8 mouse cellular contexts compared by ENCODE assay signal in the genomic region with DNA sequence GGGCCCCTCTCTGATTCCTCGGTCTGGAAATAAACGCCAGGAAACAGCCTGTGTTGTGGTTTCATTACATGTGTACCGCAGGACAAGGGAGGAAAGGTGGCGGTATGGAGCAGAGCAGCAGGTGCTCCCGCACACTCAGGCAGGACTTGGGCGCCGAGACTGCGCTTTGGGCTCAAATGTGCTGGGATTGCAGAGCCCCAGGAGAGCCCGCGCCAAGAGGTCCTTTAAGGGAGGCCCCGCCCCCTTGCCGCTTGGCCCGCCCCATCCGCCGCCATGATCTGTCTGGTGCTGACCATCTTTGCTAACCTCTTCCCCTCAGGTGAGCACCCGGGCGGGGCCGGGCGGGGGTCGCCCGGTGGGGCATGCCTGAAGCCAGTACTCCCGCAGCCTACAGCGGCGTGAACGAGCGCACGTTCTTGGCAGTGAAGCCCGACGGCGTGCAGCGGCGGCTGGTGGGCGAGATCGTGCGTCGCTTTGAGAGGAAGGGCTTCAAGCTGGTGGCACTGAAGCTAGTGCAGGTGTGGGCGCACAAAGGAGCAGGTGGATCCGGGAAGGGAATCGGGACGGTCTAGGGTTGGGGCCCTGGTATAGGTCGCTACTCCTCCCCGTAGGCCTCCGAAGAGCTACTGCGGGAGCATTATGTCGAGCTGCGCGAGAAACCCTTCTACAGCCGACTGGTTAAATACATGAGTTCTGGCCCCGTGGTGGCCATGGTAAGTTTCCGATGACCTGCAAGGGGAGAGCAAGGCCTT. TPM values are rescaled to one million over a fixed set of nuclear protein-coding genes. Genes with fewer than 3 reads are reported as not detected.
DNase-seq lines count a peak whose midpoint lies in the region; ATAC-seq and TF ChIP-seq lines count a peak whose summit lies in the region.

A gene (plus strand): TSS at position 260 of the 752 bp plus-strand sequence.

- peaks cover 47% of the 10 kb centered on the region for H3K4me1 ChIP-seq in cerebellum, adult 2 months (ENCODE audit: control insufficient read depth, insufficient read depth, low read length)
- H3K4me1 ChIP-seq in forebrain, postnatal 0 days (ENCODE audit: insufficient read depth), result peaks cover 20% of the 10 kb centered on the region

- WGBS in cerebellum, adult 2 months, result under 1% methylated on average over 50 of the region's 50 CpGs
- WGBS in forebrain, postnatal 0 days, result 2% methylated on average over 50 of the region's 50 CpGs

- peak; percentile 69 for ATAC-seq in forebrain, postnatal 0 days
- ATAC-seq in hematopoietic stem cell, adult 5-6 weeks (replicated peaks in 1 of 2; ENCODE audit: insufficient read depth in 1 of 2, low FRiP score in 2 of 2, low TSS enrichment in 1 of 2, low read depth in 1 of 2, poor library complexity in 2 of 2, severe bottlenecking in 2 of 2), result peak; percentile 34 to 37; a peak in 3 of 4 replicates

- peak within 1 kb of the TSS; percentile 87 for H3K4me3 ChIP-seq in cerebellum, adult 2 months (replicated peaks; ENCODE audit: insufficient read depth, low read depth, low read length)
- H3K4me3 ChIP-seq in forebrain, postnatal 0 days (ENCODE audit: low read depth, low read length), result peak within 1 kb of the TSS; percentile 77

- no peaks in the 10 kb centered on the region for H3K9me3 ChIP-seq in forebrain, postnatal 0 days (ENCODE audit: low read length)

- no peaks in the 10 kb centered on the region for H3K27me3 ChIP-seq in cerebellum, adult 2 months (ENCODE audit: control insufficient read depth, insufficient read depth, low read length)
- H3K27me3 ChIP-seq in forebrain, postnatal 0 days (ENCODE audit: insufficient read depth, low read length), result no peaks in the 10 kb centered on the region

- peak; percentile 25; the same call in 1 of the 2 replicates for TF ChIP-seq CTCF in cerebellum, adult 2 months (IDR thresholded peaks at IDR 0.05; ENCODE audit: borderline replicate concordance, insufficient read depth, low read depth, low read length)
- TF ChIP-seq CTCF in forebrain, postnatal 0 days (IDR thresholded peaks at IDR 0.05; ENCODE audit: low read depth), result peak; percentile 49

- peak; percentile 42; the same call in 1 of the 2 replicates for TF ChIP-seq POLR2A in cerebellum, adult 2 months (IDR thresholded peaks at IDR 0.05; ENCODE audit: borderline replicate concordance, insufficient read depth, low read length)

- H3K36me3 ChIP-seq in forebrain, postnatal 0 days (ENCODE audit: insufficient read depth), result peaks cover 64% of the 10 kb centered on the region

- peak within 1 kb of the TSS; percentile 91 for H3K9ac ChIP-seq in forebrain, postnatal 0 days

- peak; percentile 82 for DNase-seq in NIH3T3 (ENCODE audit: low read depth)
- DNase-seq in cerebellum, adult 2 months, result peak; percentile 79 to 81
- peak; percentile 74 for DNase-seq in forebrain, postnatal 0 days
- DNase-seq in layer of hippocampus, adult 9-11 months, result peak; percentile 77
- DNase-seq in lung, postnatal 10 days, result peak; percentile 81
- peak; percentile 79 for DNase-seq in ovary, postnatal 36 days (ENCODE audit: low spot score)
- peak; percentile 81 for DNase-seq in thymus, postnatal 14 days

- H3K4me2 ChIP-seq in forebrain, postnatal 0 days (ENCODE audit: low read depth), result peak within 1 kb of the TSS; percentile 97

- H3K27ac ChIP-seq in cerebellum, adult 2 months (ENCODE audit: insufficient read depth, low read length), result peak within 1 kb of the TSS; percentile 61
- peak within 1 kb of the TSS; percentile 90 for H3K27ac ChIP-seq in forebrain, postnatal 0 days (ENCODE audit: low read depth, low read length)

RNA-seq across cellular contexts. Expression of the gene that starts here (rescaled TPM):
- 99.0 and 109 TPM in 2 replicates for polyA plus RNA-seq in cerebellum, adult 2 months (2012; rRNA removed)
- 60.1 and 75.7 TPM in 2 replicates for total RNA-seq in forebrain, postnatal 0 days (2014; rRNA removed)
- 74.7 and 81.0 TPM in 2 replicates for polyA plus RNA-seq in forebrain, postnatal 0 days (2015; fragmentation: Nextera tagmentation; extraction: Ambion mirVana)
- total RNA-seq in hematopoietic stem cell, adult 5-6 weeks (2017), result 22.5 and 44.1 TPM in 2 replicates

Comparison
In these comparisons a context has a peak if more than half of its experiments do, and no peak if none do; other contexts are left out.
1. Peak in every context shown above with its lines: DNase-seq, ATAC-seq, H3K4me3 ChIP-seq and H3K27ac ChIP-seq.